Mouse (Mus musculus): ENCODE results near the gene Cmtm1. TPM values are rescaled to one million over a fixed set of nuclear protein-coding genes. Genes with fewer than 3 reads are reported as not detected.

Cmtm1 gene
- total RNA-seq, 1 experiment from 2014 or later = not detected

DNA sequence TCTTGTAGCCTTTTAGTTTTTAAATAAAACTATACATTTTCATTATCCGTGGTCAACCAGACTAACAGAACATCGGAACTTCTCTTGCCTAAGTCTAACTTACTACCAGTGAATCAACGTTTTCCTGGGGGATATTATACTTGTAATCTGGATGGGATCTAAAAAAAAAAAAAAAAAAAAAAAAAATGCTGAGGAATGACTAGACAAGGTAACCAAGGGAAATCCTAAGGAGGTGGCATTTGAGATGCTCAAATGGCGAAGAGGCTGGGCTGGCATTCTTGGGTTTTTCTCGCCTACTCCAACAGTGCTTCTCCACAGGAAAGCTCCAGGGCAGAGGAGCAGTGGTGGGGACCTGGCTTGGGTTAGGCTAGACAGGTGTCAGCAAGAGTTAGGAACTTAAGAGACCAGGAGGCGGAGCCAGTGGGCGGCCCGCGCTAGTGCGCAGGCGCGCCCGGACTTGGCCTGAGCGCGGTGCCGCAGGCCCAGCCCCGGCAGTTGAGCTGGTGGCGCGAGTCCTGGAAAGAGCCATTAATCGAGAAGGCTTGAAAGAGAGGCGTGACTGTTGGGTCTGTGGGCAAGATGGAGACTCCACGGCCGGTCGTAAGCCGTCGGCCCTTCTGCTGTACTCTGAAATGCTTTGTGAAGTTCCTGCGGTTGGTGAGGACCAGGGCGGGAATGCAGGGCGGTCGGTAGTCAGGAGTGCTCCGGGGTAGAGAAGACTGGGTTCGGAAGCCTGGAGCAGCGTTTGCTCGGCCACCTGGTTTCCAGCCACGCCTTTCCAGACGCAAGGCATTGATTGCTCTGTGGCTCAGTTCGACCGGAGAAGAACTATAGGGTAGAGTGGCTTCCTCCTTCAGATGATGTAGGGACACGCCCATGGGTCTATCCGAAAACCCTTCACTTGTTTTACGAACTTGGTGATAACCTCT, 59.2 kb downstream of the Cmtm1 start, which contains the start of gene Cklf:
TSS of gene Cklf (plus strand) at position 423 of the 929 bp plus-strand sequence.
- peak; percentile 39 to 51 for ATAC-seq (replicated peaks in 1 of 2; ENCODE audit: insufficient read depth in 1 of 2, low FRiP score in 2 of 2, low TSS enrichment in 1 of 2, low read depth in 1 of 2, poor library complexity in 2 of 2, severe bottlenecking in 2 of 2)

- ATAC-seq (replicated peaks in 1 of 2; ENCODE audit: insufficient read depth in 1 of 2, low FRiP score in 2 of 2, low TSS enrichment in 1 of 2, low read depth in 1 of 2, poor library complexity in 2 of 2, severe bottlenecking in 2 of 2) = no peak
Measured at GRCm38 (mm10) chr8:104249442-104249996, 60.4 kb downstream of the Cmtm1 start.

DNA sequence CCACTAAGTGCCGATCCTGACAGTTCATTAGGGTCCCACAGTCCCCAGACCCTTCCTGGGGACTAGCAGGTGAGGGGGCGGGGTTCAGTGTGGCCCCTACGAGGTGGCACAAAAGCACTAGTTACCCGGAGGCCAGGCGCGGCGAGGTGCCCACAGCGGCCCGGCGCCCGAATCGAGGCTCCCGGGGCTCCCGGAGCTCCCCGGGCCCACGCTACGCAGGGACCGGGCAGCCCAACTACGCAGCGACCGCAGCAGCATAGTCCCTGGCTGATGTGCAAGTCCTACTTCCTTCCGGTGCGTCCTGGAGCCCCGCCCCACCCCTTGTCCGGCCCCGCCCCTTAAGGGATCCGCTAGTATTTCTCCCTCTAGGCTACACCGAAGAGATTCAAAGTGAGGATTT, 61.7 kb downstream of the Cmtm1 start, which contains the start of gene Tk2:
TSS of gene Tk2 (minus strand) at position 283 of the 400 bp plus-strand sequence.
- ATAC-seq (replicated peaks in 1 of 2; ENCODE audit: insufficient read depth in 1 of 2, low FRiP score in 2 of 2, low TSS enrichment in 1 of 2, low read depth in 1 of 2, poor library complexity in 2 of 2, severe bottlenecking in 2 of 2) = peak; percentile 69 to 73

DNA sequence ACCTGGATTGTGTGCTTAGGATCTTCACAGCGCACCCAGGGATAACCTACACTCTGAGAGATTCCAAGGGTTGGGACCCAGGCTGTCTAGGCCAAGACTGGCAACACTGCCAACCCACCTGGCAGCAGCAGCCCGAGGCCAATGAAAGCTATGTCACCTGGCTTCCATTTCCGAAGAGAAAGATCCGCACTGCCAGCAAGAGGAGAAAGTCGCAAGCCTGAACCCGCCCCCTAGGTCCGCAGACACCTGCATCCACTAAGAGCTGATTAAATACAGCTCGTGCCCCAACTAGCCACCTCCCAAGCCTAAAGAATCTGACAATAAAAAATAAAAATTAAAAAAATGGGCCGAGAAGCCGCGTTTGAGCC, 62.1 kb downstream of the Cmtm1 start:
- 0 out of 4 replicates have a peak, but pooled peaks of 1 of the 2 experiments have one; percentile 3 for ATAC-seq (replicated peaks in 1 of 2; ENCODE audit: insufficient read depth in 1 of 2, low FRiP score in 2 of 2, low TSS enrichment in 1 of 2, low read depth in 1 of 2, poor library complexity in 2 of 2, severe bottlenecking in 2 of 2)

- peak; percentile 57 to 66 for ATAC-seq (replicated peaks in 1 of 2; ENCODE audit: insufficient read depth in 1 of 2, low FRiP score in 2 of 2, low TSS enrichment in 1 of 2, low read depth in 1 of 2, poor library complexity in 2 of 2, severe bottlenecking in 2 of 2)
Measured at GRCm38 (mm10) chr8:104247054-104247907, 62.7 kb downstream of the Cmtm1 start.

GRCm38 (mm10) chr8:104246621-104247020, 63.3 kb downstream of the Cmtm1 start:
- 0 out of 4 replicates have a peak, but pooled peaks have one; percentile 4 for ATAC-seq (replicated peaks in 1 of 2; ENCODE audit: insufficient read depth in 1 of 2, low FRiP score in 2 of 2, low TSS enrichment in 1 of 2, low read depth in 1 of 2, poor library complexity in 2 of 2, severe bottlenecking in 2 of 2)

Other genes with a start within 250 kb of the Cmtm1 start
- not detected in 2 replicates for gene Cdh5, start 208.5 kb downstream of the Cmtm1 start, total RNA-seq (2017)
- not detected in 2 replicates for gene Bean1, start 139.7 kb downstream of the Cmtm1 start, total RNA-seq (2017)
- 22.0 and 23.6 TPM in 2 replicates for gene Tk2, start 61.6 kb downstream of the Cmtm1 start, total RNA-seq (2017)
- gene Cklf, start 59.3 kb downstream of the Cmtm1 start, total RNA-seq (2017) = 23.2 and 26.5 TPM in 2 replicates
- not detected in 2 replicates for gene Cmtm2a, start 17.0 kb downstream of the Cmtm1 start, total RNA-seq (2017)
- gene Gm45711, start 64 bp downstream of the Cmtm1 start, total RNA-seq (2017) = not detected in 2 replicates
- not detected in 2 replicates for gene Gm11020, start 11.4 kb upstream of the Cmtm1 start, total RNA-seq (2017)
- gene Cmtm2b, start 12.1 kb upstream of the Cmtm1 start, total RNA-seq (2017) = not detected in 2 replicates
- 12.1 and 12.9 TPM in 2 replicates for gene Cmtm3, start 29.3 kb upstream of the Cmtm1 start, total RNA-seq (2017)
- gene Cmtm4, start 85.7 kb upstream of the Cmtm1 start, total RNA-seq (2017) = 3.7 and 4.4 TPM in 2 replicates
- gene Dync1li2, start 132.9 kb upstream of the Cmtm1 start, total RNA-seq (2017) = 74.0 and 74.4 TPM in 2 replicates
- gene Terb1, start 199.8 kb upstream of the Cmtm1 start, total RNA-seq (2017) = not detected in 2 replicates
- gene Nae1, start 224.5 kb upstream of the Cmtm1 start, total RNA-seq (2017) = 72.7 and 118 TPM in 2 replicates
- gene Car7, start 224.5 kb upstream of the Cmtm1 start, total RNA-seq (2017) = 0.79 and 1.4 TPM in 2 replicates